Mouse (Mus musculus) hindbrain, embryonic 13.5 days (tissue): ENCODE results near the gene Dync1i1. TPM values are rescaled to one million over a fixed set of nuclear protein-coding genes. Genes with fewer than 3 reads are reported as not detected.

ENCODE experiments used
- ATAC-seq: fragments of 200-750 bp; cut with Nextera tagmentation; 2 replicates; pipeline ENCODE4 v1.8.0; 2017; ENCODE audit warnings: moderate TSS enrichment; ENCODE audit not compliant: low FRiP score
- H3K27ac ChIP-seq: fragments of 300-500 bp; sonication (generic); 2 replicates; pipeline ENCODE4 v1.5.1; 2015; ENCODE audit warnings: inconsistent platforms, mild to moderate bottlenecking, moderate library complexity
- H3K27me3 ChIP-seq: fragments of 300-500 bp; sonication (generic); 2 replicates; pipeline ENCODE4 v1.6.1; 2015; ENCODE audit warnings: mild to moderate bottlenecking, inconsistent platforms
- H3K36me3 ChIP-seq: fragments of 300-500 bp; sonication (generic); 2 replicates; pipeline ENCODE4 v1.6.1; 2015; ENCODE audit warnings: mild to moderate bottlenecking, inconsistent platforms
- H3K4me1 ChIP-seq: fragments of 300-500 bp; sonication (generic); replicated peaks from 2 replicates; pipeline ENCODE4 v1.6.1; 2015; ENCODE audit warnings: inconsistent platforms
- H3K4me2 ChIP-seq: fragments of 300-500 bp; sonication (generic); 2 replicates; pipeline ENCODE4 v1.6.1; 2015; ENCODE audit warnings: inconsistent platforms, mild to moderate bottlenecking, moderate library complexity
- H3K4me3 ChIP-seq: fragments of 300-500 bp; sonication (generic); 2 replicates; pipeline ENCODE4 v1.5.1; 2015; ENCODE audit warnings: mild to moderate bottlenecking, inconsistent platforms
- H3K9ac ChIP-seq: fragments of 300-500 bp; sonication (generic); 2 replicates; pipeline ENCODE4 v1.6.1; 2015; ENCODE audit warnings: mild to moderate bottlenecking, inconsistent platforms
- H3K9me3 ChIP-seq: fragments of 300-500 bp; sonication (generic); 2 replicates; pipeline ENCODE4 v1.6.1; 2016; ENCODE audit warnings: inconsistent platforms
- WGBS: fragments of 180-500 bp; shearing (Covaris S2); methylation state at CpG from one replicate; pipeline ENCODE4 v1.1.7; 2015; 5-methylcytosine and 5-hydroxymethylcytosine counted together
- polyA plus RNA-seq: library from polyadenylated mRNA; unstranded; fragments of >200 nt; fragmentation: Nextera tagmentation; extraction: Ambion mirVana; gene quantifications from 2 replicates; pipeline ENCODE4 v1.2.1, GENCODE M21; 2015

Dync1i1 gene
- polyA plus RNA-seq, 1 experiment from 2014 or later, result 9.0 TPM

- H3K27ac ChIP-seq, result no peak overlapping the region
- no peaks in the 10 kb centered on the region for H3K9me3 ChIP-seq
- H3K4me2 ChIP-seq, result no peak overlapping the region
- no peak for ATAC-seq
- H3K27me3 ChIP-seq, result no peaks in the 10 kb centered on the region
- H3K4me1 ChIP-seq, result no peaks in the 10 kb centered on the region
- WGBS, result 64% methylated on average over 9 of the region's 9 CpGs
- no peak overlapping the region for H3K4me3 ChIP-seq
- no peaks in the 10 kb centered on the region for H3K36me3 ChIP-seq
- H3K9ac ChIP-seq, result no peak overlapping the region
Observed at GRCm38 (mm10) chr6:5829148-5829547, 103.7 kb downstream of the Dync1i1 start.

- no peaks in the 10 kb centered on the region for H3K27me3 ChIP-seq
- no peak for ATAC-seq
- H3K9me3 ChIP-seq, result no peaks in the 10 kb centered on the region
- no peak overlapping the region for H3K4me3 ChIP-seq
- H3K27ac ChIP-seq, result no peak overlapping the region
- H3K9ac ChIP-seq, result no peak overlapping the region
- no peaks in the 10 kb centered on the region for H3K4me1 ChIP-seq
- WGBS, result 70% methylated on average over 2 of the region's 2 CpGs
- no peaks in the 10 kb centered on the region for H3K36me3 ChIP-seq
- H3K4me2 ChIP-seq, result no peak overlapping the region
Observed at GRCm38 (mm10) chr6:5830717-5831116, 105.3 kb downstream of the Dync1i1 start.

DNA sequence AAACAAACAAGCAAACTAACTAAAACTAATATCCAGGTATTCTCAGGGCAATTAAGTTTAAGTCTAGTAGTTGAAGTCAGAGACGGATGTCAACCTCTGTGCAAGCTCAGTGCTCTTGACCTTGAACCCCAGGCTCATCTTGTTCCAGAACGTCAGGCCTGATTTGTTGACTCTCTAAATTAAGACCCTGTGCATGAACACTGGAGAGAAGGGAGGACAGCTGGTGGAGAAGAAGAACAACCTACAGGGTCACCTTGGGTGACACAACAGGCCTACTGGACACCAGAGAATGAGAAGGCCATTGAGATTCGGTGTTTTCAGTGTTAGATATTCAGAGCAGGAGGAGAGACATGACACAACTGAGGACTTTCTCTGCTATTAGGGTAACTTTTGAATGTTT lies 105.8 kb downstream of the Dync1i1 start:
- no peak for ATAC-seq
- 80% methylated on average over 3 of the region's 3 CpGs for WGBS
- Histone ChIP-seq H3K36me3 (no peaks in the 10 kb centered on the region), H3K9ac (no peak overlapping the region), H3K27ac (no peak overlapping the region), H3K9me3 (no peaks in the 10 kb centered on the region), H3K4me1 (no peaks in the 10 kb centered on the region), H3K4me2 (no peak overlapping the region), H3K27me3 (no peaks in the 10 kb centered on the region), H3K4me3 (no peak overlapping the region)

GRCm38 (mm10) chr6:5832838-5833237 lies 107.4 kb downstream of the Dync1i1 start:
- no peak overlapping the region for H3K9ac ChIP-seq
- H3K4me1 ChIP-seq, result no peaks in the 10 kb centered on the region
- no peaks in the 10 kb centered on the region for H3K27me3 ChIP-seq
- no peaks in the 10 kb centered on the region for H3K36me3 ChIP-seq
- no peak overlapping the region for H3K4me2 ChIP-seq
- no peaks in the 10 kb centered on the region for H3K9me3 ChIP-seq
- 98% methylated on average over 2 of the region's 2 CpGs for WGBS
- ATAC-seq, result no peak
- H3K27ac ChIP-seq, result no peak overlapping the region
- no peak overlapping the region for H3K4me3 ChIP-seq

- H3K4me1 ChIP-seq, result no peaks in the 10 kb centered on the region
- no peak overlapping the region for H3K4me3 ChIP-seq
- no peak overlapping the region for H3K9ac ChIP-seq
- no peak overlapping the region for H3K27ac ChIP-seq
- H3K27me3 ChIP-seq, result no peaks in the 10 kb centered on the region
- ATAC-seq, result no peak
- H3K9me3 ChIP-seq, result no peaks in the 10 kb centered on the region
- no peaks in the 10 kb centered on the region for H3K36me3 ChIP-seq
- 89% methylated on average over 5 of the region's 5 CpGs for WGBS
- H3K4me2 ChIP-seq, result no peak overlapping the region
Observed at GRCm38 (mm10) chr6:5842466-5842865, 117.0 kb downstream of the Dync1i1 start.

GRCm38 (mm10) chr6:5846154-5846553 lies 120.7 kb downstream of the Dync1i1 start:
- no peak overlapping the region for H3K4me3 ChIP-seq
- no peak overlapping the region for H3K9ac ChIP-seq
- H3K4me1 ChIP-seq, result no peaks in the 10 kb centered on the region
- H3K9me3 ChIP-seq, result no peaks in the 10 kb centered on the region
- ATAC-seq, result no peak
- H3K36me3 ChIP-seq, result no peaks in the 10 kb centered on the region
- H3K27me3 ChIP-seq, result no peaks in the 10 kb centered on the region
- H3K27ac ChIP-seq, result no peak overlapping the region
- WGBS, result 97% methylated on average over 5 of the region's 5 CpGs
- H3K4me2 ChIP-seq, result no peak overlapping the region

DNA sequence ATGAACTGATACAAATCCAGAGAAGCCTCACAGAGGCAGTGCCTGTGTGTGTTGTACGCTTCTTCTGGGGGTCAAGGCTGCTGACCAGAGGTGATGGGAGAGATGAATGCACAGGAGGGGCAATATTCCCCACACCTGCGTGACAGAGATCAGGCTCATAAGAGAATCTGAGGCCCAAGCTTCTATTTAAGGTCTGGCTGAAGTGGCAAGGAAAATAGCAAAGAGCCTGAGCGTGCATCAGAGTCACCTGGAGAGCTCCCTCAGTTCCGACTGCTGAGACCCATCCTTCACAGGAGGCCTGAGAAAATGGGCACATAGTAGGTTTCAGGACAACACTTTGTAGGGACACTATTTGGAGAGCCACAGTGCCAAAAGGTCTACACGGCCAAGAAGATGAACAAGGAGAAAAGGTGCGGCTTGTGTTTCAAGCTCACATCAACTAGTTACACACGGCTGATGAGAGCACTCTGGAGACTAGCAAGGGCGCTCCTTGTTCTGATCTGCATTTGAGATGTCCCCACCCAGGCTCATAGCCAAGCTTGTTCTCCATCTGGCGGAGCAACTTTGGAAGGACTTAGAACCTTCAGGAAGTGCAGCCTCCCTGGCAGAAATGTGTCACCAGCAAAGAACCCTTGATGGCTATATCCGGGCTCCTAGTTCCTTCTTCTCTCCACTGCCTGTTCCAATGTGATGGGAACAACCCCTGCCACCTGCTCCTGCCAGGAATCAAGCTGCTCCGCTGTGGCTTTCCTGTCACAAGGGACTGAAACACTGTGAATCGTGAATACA lies 128.8 kb downstream of the Dync1i1 start:
- H3K4me2 ChIP-seq, result no peak overlapping the region
- no peaks in the 10 kb centered on the region for H3K9me3 ChIP-seq
- no peaks in the 10 kb centered on the region for H3K36me3 ChIP-seq
- peaks cover 8% of the 10 kb centered on the region; the same call in 1 of the 2 replicates for H3K4me1 ChIP-seq
- H3K27me3 ChIP-seq, result peaks cover 5% of the 10 kb centered on the region
- H3K27ac ChIP-seq, result no peak overlapping the region
- no peak for ATAC-seq
- H3K9ac ChIP-seq, result no peak overlapping the region
- H3K4me3 ChIP-seq, result no peak overlapping the region
- WGBS, result 91% methylated on average over 12 of the region's 12 CpGs

DNA sequence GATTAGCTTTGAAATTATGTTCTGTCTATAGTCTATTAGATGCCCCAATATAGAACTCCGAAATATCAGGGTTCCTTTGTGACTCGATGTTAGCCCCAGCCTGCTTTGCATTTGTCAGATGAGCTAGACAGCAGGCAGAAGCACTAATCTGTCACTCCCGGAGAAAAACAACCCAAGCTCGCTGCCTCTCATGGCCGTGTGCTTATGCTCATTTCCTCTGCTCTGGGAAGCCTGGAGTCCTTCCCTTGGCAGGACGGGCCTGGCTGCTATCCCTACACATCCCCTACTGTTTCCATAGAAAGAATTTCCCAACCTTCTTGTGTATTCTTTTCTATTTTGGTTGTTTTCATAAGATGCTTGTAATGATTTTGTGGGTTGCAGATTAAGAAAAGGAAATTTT lies 130.1 kb downstream of the Dync1i1 start:
- 68% methylated on average over 6 of the region's 6 CpGs for WGBS
- H3K9me3 ChIP-seq, result no peaks in the 10 kb centered on the region
- H3K27ac ChIP-seq, result no peak overlapping the region
- H3K9ac ChIP-seq, result no peak overlapping the region
- H3K27me3 ChIP-seq, result peaks cover 12% of the 10 kb centered on the region
- no peak overlapping the region for H3K4me2 ChIP-seq
- H3K4me1 ChIP-seq, result peaks cover 11% of the 10 kb centered on the region; the same call in 1 of the 2 replicates
- ATAC-seq, result no peak
- no peak overlapping the region for H3K4me3 ChIP-seq
- no peaks in the 10 kb centered on the region for H3K36me3 ChIP-seq

- Histone ChIP-seq H3K4me1 (peaks cover 11% of the 10 kb centered on the region; the same call in 1 of the 2 replicates), H3K27me3 (peaks cover 14% of the 10 kb centered on the region), H3K9me3 (no peaks in the 10 kb centered on the region), H3K4me2 (peak overlapping the region; percentile 45), H3K9ac (no peak overlapping the region), H3K27ac (no peak overlapping the region), H3K4me3 (no peak overlapping the region), H3K36me3 (no peaks in the 10 kb centered on the region)
- WGBS, result 16% methylated on average over 12 of the region's 12 CpGs
- ATAC-seq, result no peak
Observed at GRCm38 (mm10) chr6:5858371-5858770, 132.9 kb downstream of the Dync1i1 start.

DNA sequence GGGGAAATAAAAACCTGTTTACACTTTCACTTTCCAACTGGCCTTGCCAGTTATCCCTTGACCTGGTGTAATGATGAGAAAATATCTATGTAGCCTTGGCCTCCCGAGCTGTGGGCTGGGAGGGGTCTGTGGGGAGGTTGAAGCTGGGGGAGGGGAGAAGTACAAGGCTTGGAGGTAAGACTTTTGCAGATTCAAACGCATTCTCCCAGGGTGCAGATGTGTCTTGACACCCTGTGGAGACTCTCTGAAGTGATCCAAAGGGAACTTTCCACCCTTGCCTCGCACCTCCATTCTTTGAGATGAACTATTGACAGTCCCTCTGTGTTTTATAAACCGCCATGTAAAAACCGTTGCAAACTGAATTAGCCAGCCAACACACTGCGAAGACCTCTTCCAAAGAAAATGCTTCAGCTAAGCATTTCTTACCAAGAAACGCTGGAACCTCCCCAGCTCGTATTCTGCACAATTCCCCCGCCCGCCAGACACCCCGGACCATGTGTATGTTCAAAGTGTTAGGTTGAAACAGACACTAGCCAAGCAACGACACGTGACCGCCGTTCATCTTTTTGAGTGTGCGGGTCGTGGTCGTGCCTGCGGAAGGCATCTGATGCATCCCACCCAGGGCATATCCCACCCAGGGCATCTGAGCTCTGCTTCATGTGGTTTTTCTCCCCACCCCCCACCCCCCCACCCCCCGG lies 133.6 kb downstream of the Dync1i1 start:
- no peak overlapping the region for H3K9ac ChIP-seq
- peaks cover 14% of the 10 kb centered on the region for H3K27me3 ChIP-seq
- no peaks in the 10 kb centered on the region for H3K36me3 ChIP-seq
- H3K27ac ChIP-seq, result no peak overlapping the region
- peak overlapping the region; percentile 45 for H3K4me2 ChIP-seq
- 26% methylated on average over 20 of the region's 20 CpGs for WGBS
- H3K4me1 ChIP-seq, result peaks cover 11% of the 10 kb centered on the region; the same call in 1 of the 2 replicates
- peak overlapping the region; percentile 23 for H3K4me3 ChIP-seq
- H3K9me3 ChIP-seq, result no peaks in the 10 kb centered on the region
- peak; percentile 69 for ATAC-seq

DNA sequence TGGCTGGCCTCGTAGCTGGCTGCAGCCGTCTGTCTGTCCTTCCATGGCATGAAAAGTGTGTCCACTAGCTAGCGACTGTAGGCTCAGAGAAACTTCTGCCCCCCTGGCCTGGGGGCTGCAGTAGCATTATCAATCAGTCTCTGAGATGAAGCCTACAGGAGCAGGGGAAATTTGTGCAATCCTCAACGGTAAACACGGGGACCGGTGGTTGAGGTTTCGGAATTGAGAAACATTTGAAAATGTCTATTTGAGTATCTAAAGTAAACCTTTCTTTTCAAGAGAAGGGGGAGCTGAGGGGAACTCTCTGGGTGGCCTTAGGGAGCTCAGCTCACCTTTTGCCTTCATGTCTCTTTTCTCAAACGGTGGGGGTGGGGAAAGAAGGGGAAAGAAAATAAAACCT lies 134.2 kb downstream of the Dync1i1 start:
- H3K9me3 ChIP-seq, result no peaks in the 10 kb centered on the region
- H3K27ac ChIP-seq, result no peak overlapping the region
- H3K4me2 ChIP-seq, result peak overlapping the region; percentile 45
- no peak overlapping the region for H3K9ac ChIP-seq
- peaks cover 14% of the 10 kb centered on the region for H3K27me3 ChIP-seq
- H3K4me1 ChIP-seq, result peaks cover 11% of the 10 kb centered on the region; the same call in 1 of the 2 replicates
- no peak for ATAC-seq
- no peaks in the 10 kb centered on the region for H3K36me3 ChIP-seq
- 0 out of 2 replicates have a peak overlapping the region, but pooled peaks have one; percentile 23 for H3K4me3 ChIP-seq
- 56% methylated on average over 8 of the region's 8 CpGs for WGBS

GRCm38 (mm10) chr6:5866091-5866490 lies 140.7 kb downstream of the Dync1i1 start:
- WGBS, result 85% methylated on average over 5 of the region's 5 CpGs
- Histone ChIP-seq H3K9ac (no peak overlapping the region), H3K36me3 (no peaks in the 10 kb centered on the region), H3K4me2 (no peak overlapping the region), H3K9me3 (no peaks in the 10 kb centered on the region), H3K27ac (no peak overlapping the region), H3K4me3 (no peak overlapping the region), H3K4me1 (no peaks in the 10 kb centered on the region), H3K27me3 (0 out of 2 replicates have a peak, but pooled peaks cover 2% of the 10 kb centered on the region)
- ATAC-seq, result no peak
